Mouse (Mus musculus): Measurements from ENCODE around the gene Cep128. TPM values are rescaled to one million over a fixed set of nuclear protein-coding genes. Genes with fewer than 3 reads are reported as not detected.

The Cep128 gene
- total RNA-seq, 2 experiments from 2014 or later, result 8.4 to 9.3 TPM

GRCm38 (mm10) chr12:91189111-91189510 is 195.1 kb downstream of the Cep128 start:
- no peak for DNase-seq (ENCODE audit: low spot score in 2 of 2)
- no peak for TF ChIP-seq CTCF (conservative IDR thresholded peaks at IDR 0.05)
- no peak overlapping the region for H3K27ac ChIP-seq
- H3K4me3 ChIP-seq, result no peak overlapping the region

- TF ChIP-seq CTCF (conservative IDR thresholded peaks at IDR 0.05), result no peak
- no peak overlapping the region for H3K4me3 ChIP-seq
- H3K27ac ChIP-seq, result no peak overlapping the region
- DNase-seq (ENCODE audit: low spot score in 2 of 2), result no peak
Observed at GRCm38 (mm10) chr12:91185564-91185963, 198.6 kb downstream of the Cep128 start.

GRCm38 (mm10) chr12:91184616-91185015 is 199.6 kb downstream of the Cep128 start:
- TF ChIP-seq CTCF (conservative IDR thresholded peaks at IDR 0.05), result no peak
- Histone ChIP-seq H3K4me3 (no peak overlapping the region), H3K27ac (no peak overlapping the region)
- no peak for DNase-seq (ENCODE audit: low spot score in 2 of 2)

- no peak for TF ChIP-seq CTCF (conservative IDR thresholded peaks at IDR 0.05)
- DNase-seq (ENCODE audit: low spot score in 2 of 2), result no peak
- Histone ChIP-seq H3K4me3 (no peak overlapping the region), H3K27ac (no peak overlapping the region)
Observed at GRCm38 (mm10) chr12:91183928-91184327, 200.3 kb downstream of the Cep128 start.

- H3K4me3 ChIP-seq, result no peak overlapping the region
- TF ChIP-seq CTCF (conservative IDR thresholded peaks at IDR 0.05), result no peak
- DNase-seq (ENCODE audit: low spot score in 2 of 2), result no peak
- H3K27ac ChIP-seq, result no peak overlapping the region
Observed at GRCm38 (mm10) chr12:91183304-91183855, 200.8 kb downstream of the Cep128 start.

- no peak overlapping the region for H3K4me3 ChIP-seq
- no peak for DNase-seq (ENCODE audit: low spot score in 2 of 2)
- no peak overlapping the region for H3K27ac ChIP-seq
- TF ChIP-seq CTCF (conservative IDR thresholded peaks at IDR 0.05), result no peak
Observed at GRCm38 (mm10) chr12:91176808-91177526, 207.2 kb downstream of the Cep128 start.

- Histone ChIP-seq H3K27ac (no peak overlapping the region), H3K4me3 (no peak overlapping the region)
- DNase-seq (ENCODE audit: low spot score in 2 of 2), result no peak
- no peak for TF ChIP-seq CTCF (conservative IDR thresholded peaks at IDR 0.05)
Observed at GRCm38 (mm10) chr12:91171613-91172012, 212.6 kb downstream of the Cep128 start.

- H3K4me3 ChIP-seq, result no peak overlapping the region
- DNase-seq (ENCODE audit: low spot score in 2 of 2), result no peak
- no peak for TF ChIP-seq CTCF (conservative IDR thresholded peaks at IDR 0.05)
- H3K27ac ChIP-seq, result no peak overlapping the region
Observed at GRCm38 (mm10) chr12:91161015-91161730, 223.0 kb downstream of the Cep128 start.

- Histone ChIP-seq H3K27ac (no peak overlapping the region), H3K4me3 (no peak overlapping the region)
- DNase-seq (ENCODE audit: low spot score in 2 of 2), result no peak
- TF ChIP-seq CTCF (conservative IDR thresholded peaks at IDR 0.05), result no peak
Observed at GRCm38 (mm10) chr12:91158481-91158880, 225.7 kb downstream of the Cep128 start.

GRCm38 (mm10) chr12:91154052-91154451 is 230.2 kb downstream of the Cep128 start:
- Histone ChIP-seq H3K27ac (no peak overlapping the region), H3K4me3 (no peak overlapping the region)
- DNase-seq (ENCODE audit: low spot score in 2 of 2), result no peak
- no peak for TF ChIP-seq CTCF (conservative IDR thresholded peaks at IDR 0.05)

- Histone ChIP-seq H3K27ac (no peak overlapping the region), H3K4me3 (no peak overlapping the region)
- no peak for TF ChIP-seq CTCF (conservative IDR thresholded peaks at IDR 0.05)
- DNase-seq (ENCODE audit: low spot score in 2 of 2), result no peak
Observed at GRCm38 (mm10) chr12:91149152-91149551, 235.1 kb downstream of the Cep128 start.

GRCm38 (mm10) chr12:91134740-91135517 is 249.3 kb downstream of the Cep128 start:
- DNase-seq (ENCODE audit: low spot score in 2 of 2), result no peak
- Histone ChIP-seq H3K27ac (no peak overlapping the region), H3K4me3 (no peak overlapping the region)
- TF ChIP-seq CTCF (conservative IDR thresholded peaks at IDR 0.05), result no peak

GRCm38 (mm10) chr12:91115054-91115453 is 269.2 kb downstream of the Cep128 start:
- no peak overlapping the region for H3K4me3 ChIP-seq
- no peak for DNase-seq (ENCODE audit: low spot score in 2 of 2)

More at GRCm38 (mm10) chr12:91115054-91115453, 269.2 kb downstream of the Cep128 start:
- H3K27ac ChIP-seq, result no peak overlapping the region
- no peak for TF ChIP-seq CTCF (conservative IDR thresholded peaks at IDR 0.05)

All from layer of hippocampus, adult 2 months (tissue).